Mouse (Mus musculus) lung, postnatal 10 days (tissue): Measurements from ENCODE around the gene Tmem256.

Source experiments
- DNase-seq: peaks from one replicate; pipeline ENCODE4 v3.0.0; 2021

Tmem256 gene

GRCm38 (mm10) chr11:69886907-69887635 lies 48.8 kb downstream of the Tmem256 start:
- DNase-seq: no peak
